Mouse (Mus musculus) gonadal fat pad, adult 2 months (tissue): ENCODE data around the gene Gm10065. TPM values are rescaled to one million over a fixed set of nuclear protein-coding genes. Genes with fewer than 3 reads are reported as not detected.

Experiments
- DNase-seq: peaks from one replicate; pipeline ENCODE4 v3.0.0-alpha.2; 2012; ENCODE audit warnings: low read depth
- polyA plus RNA-seq: library from polyadenylated mRNA; depleted of rRNA; stranded (reverse); fragments of >200 nt; gene quantifications from 2 replicates; pipeline ENCODE4 v1.2.3, GENCODE M21; 2012; rRNA removed

The Gm10065 gene
- polyA plus RNA-seq, 1 experiment = not detected

GRCm38 (mm10) chr13:21435476-21435875 is 43.8 kb downstream of the Gm10065 start:
- DNase-seq = no peak

Other genes starting within 250 kb of the Gm10065 start
- 7,749 and 11,313 TPM in 2 replicates for gene Gpx5, start 186.7 kb downstream of the Gm10065 start, polyA plus RNA-seq
- gene Gpx6, start 167.3 kb downstream of the Gm10065 start, polyA plus RNA-seq = 30.8 and 58.3 TPM in 2 replicates
- not detected in 2 replicates for gene Olfr1367, start 132.5 kb downstream of the Gm10065 start, polyA plus RNA-seq
- 1.9 and 2.3 TPM in 2 replicates for gene Zscan12, start 116.6 kb downstream of the Gm10065 start, polyA plus RNA-seq
- 24.0 and 29.1 TPM in 2 replicates for gene Zkscan3, start 76.7 kb downstream of the Gm10065 start, polyA plus RNA-seq
- 0.81 and 1.2 TPM in 2 replicates for gene Pgbd1, start 38.4 kb downstream of the Gm10065 start, polyA plus RNA-seq
- gene Zscan26, start 25.7 kb downstream of the Gm10065 start, polyA plus RNA-seq = 22.6 and 23.8 TPM in 2 replicates
- gene Nkapl, start 10.9 kb downstream of the Gm10065 start, polyA plus RNA-seq = 0.74 and 0.86 TPM in 2 replicates
- 1.7 and 2.0 TPM in 2 replicates for gene Zkscan4, start 534 bp downstream of the Gm10065 start, polyA plus RNA-seq
- gene AK157302, start 15.8 kb upstream of the Gm10065 start, polyA plus RNA-seq = 0.27 and 0.50 TPM in 2 replicates
- 12.7 and 15.5 TPM in 2 replicates for gene Gm11273, start 22.0 kb upstream of the Gm10065 start, polyA plus RNA-seq
- gene Zkscan8, start 51.7 kb upstream of the Gm10065 start, polyA plus RNA-seq = 6.2 and 6.3 TPM in 2 replicates
- not detected in 2 replicates for gene Olfr1366, start 63.4 kb upstream of the Gm10065 start, polyA plus RNA-seq
- gene Olfr1535, start 80.5 kb upstream of the Gm10065 start, polyA plus RNA-seq = not detected in 2 replicates
- not detected in 2 replicates for gene Olfr1364, start 102.3 kb upstream of the Gm10065 start, polyA plus RNA-seq
- not detected in 2 replicates for gene Olfr1362, start 134.6 kb upstream of the Gm10065 start, polyA plus RNA-seq
- gene Olfr11, start 163.1 kb upstream of the Gm10065 start, polyA plus RNA-seq = not detected in 2 replicates
- not detected in 2 replicates for gene Olfr1361, start 183.9 kb upstream of the Gm10065 start, polyA plus RNA-seq
- not detected in 2 replicates for gene Olfr1360, start 198.0 kb upstream of the Gm10065 start, polyA plus RNA-seq
- not detected in 2 replicates for gene Olfr1359, start 218.7 kb upstream of the Gm10065 start, polyA plus RNA-seq
- gene Hist1h2bl, start 236.7 kb upstream of the Gm10065 start, polyA plus RNA-seq = 1.8 TPM in 1 of 2 replicates, not detected in the other
- 3.0 and 4.3 TPM in 2 replicates for gene Hist1h2ai, start 237.0 kb upstream of the Gm10065 start, polyA plus RNA-seq
- 4.0 and 12.7 TPM in 2 replicates for gene Hist1h3h, start 238.2 kb upstream of the Gm10065 start, polyA plus RNA-seq
- gene Hist1h2bm, start 242.6 kb upstream of the Gm10065 start, polyA plus RNA-seq = 0.65 TPM in 1 of 2 replicates, not detected in the other